Mouse (Mus musculus): Measurements from ENCODE around the gene Pcyt1b.

Pcyt1b gene

DNA sequence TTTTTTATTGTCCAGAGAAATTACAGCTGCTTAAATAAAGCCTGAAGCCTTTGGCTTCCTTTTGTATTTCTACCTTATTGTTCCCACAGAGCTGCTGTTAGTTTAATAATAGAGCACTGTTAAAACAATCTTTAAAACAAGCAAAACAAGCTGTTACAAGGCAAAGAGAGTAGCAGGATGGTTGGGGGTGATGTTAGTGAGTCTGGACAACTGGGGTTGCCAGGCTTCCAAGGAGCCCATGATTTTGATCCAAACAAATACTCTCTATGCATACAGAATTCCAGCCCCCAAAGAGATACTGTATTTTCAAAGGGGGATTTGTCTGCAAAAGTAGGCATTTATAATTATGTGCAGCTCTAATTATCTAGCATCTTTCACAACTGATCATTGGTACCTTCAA lies 77.7 kb downstream of the Pcyt1b start:
- no peak for DNase-seq (ENCODE audit: low spot score in 2 of 2)

DNA sequence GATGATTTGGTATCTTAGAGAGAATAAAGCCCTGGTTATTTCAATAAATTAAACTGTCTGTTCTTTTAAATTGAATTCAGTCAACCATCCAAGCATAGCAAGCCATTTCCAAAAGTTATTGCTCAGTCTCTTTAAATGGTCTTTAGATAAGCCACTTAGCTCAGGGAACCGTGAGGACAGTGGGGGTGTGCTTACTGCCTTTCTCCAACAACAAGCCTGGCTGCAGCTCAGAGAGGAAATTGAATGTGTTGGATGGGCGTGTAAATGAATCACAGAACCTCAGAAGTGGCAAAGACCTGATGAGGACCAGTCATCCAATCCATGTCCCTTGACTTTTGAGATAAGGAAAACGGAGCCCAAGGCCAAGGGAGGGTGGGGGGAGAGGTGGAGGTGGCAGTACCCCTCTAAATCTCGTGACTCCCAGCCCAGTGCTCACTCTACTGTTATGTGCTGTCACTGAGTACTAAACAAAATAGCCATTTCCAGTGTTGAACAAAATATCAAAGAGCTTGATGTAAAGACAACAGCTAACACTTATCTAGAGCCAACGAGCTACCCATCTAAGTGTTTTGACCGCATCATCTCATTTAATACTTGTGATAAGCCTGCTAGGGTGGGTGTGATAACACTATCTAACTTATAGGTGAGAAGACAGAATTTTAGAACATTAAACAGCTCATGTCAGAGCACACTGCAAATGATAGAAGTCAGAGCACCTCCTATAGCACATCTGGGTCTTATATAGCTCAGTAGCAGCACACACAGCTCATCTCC lies 78.5 kb downstream of the Pcyt1b start:
- DNase-seq (ENCODE audit: low spot score in 2 of 2), result no peak

DNA sequence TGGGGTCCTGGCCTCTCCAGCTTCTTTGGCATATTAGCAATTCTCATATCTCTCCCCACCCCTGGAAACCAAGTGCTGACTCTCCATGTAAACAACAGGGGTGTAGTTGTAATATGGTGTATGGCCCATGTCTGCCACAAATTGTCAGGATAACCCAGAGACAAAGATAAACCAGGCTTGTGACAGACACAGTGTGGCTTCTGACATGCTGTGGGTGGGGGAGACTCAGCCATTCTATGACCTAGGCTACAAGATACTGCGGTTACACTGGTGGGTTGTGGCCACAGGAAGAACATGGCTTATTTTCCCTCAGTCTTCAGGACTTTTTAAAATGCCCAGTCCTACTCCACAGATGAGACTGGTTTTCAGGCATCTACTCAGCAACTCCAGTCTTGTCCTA lies 94.5 kb downstream of the Pcyt1b start:
- no peak for DNase-seq (ENCODE audit: low spot score in 2 of 2)

DNA sequence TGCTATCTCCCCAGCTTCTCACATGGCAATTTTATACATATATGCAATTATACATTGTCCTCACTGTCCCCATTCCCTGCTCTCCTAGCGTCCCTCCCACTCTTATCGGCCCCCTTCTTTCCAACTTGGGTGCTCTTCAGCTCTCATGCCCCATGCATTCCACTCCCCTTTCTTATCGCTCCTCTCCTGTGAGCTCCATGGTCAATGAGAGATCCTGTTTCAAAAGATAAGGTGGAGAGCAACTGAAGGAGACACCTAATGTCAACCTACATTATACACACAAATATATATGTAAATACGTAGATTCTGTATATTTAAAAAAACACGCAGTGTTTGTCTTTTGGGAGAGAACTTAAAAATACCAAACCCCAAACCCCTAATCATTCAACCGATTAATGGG lies 95.9 kb downstream of the Pcyt1b start:
- DNase-seq (ENCODE audit: low spot score in 2 of 2), result peak in 1 of 2 experiments; percentile 36

DNA sequence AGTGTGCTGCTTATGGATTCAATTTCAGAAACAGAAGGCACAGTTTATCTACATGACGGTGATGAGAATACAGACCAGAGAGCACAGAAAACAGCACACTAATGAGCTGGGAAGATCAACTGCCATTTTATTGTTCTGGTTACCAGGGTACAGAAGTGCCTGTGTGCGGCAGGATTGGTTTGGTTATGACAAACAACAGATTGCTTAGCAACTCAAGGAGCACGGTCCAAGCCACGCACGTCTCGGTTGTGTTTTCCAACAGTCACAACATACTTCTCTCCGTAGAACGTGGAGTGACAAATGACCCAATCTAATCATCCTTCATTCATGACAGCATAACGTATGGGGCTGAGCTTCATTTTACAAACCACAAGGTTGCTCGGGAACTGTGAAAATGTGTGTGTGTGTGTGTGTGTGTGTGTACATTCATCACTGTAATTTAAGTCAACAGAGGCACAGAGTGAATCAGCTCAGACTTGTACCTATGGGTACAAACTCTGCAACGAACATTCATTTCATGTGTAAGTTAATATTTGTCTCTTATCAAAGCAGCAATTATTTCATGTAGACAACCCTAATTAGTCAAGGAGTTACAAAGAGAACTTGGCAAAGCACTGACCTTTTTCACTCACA lies 100.7 kb downstream of the Pcyt1b start:
- no peak for DNase-seq (ENCODE audit: low spot score in 2 of 2)

DNA sequence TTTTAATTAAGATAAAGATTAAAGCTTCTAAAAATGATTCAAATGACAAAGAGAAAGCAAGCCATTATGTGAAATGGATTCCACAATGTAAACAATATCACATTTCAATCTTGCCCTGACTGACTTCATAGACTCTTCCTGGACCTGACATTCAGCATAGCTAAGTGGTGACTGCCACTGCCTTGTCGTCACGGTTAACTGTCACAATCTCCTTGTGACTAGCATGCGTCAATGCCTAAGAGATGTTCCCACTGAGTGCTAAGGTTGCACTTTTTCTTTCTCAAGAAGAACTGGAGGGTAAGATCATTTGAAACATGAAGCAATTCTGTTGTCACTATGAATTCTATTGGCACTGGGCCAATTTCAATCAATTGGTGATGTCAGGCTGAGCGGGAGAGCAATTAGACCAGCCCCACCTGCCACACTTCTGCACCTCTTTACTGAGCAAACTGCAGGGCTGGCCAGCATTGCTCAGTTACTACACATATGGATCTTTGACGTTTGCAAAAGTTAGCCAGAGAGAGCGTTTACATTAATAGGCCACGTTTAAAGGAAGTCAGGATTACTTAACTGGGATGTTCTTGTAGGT lies 102.3 kb downstream of the Pcyt1b start:
- DNase-seq (ENCODE audit: low spot score in 2 of 2), result no peak

DNA sequence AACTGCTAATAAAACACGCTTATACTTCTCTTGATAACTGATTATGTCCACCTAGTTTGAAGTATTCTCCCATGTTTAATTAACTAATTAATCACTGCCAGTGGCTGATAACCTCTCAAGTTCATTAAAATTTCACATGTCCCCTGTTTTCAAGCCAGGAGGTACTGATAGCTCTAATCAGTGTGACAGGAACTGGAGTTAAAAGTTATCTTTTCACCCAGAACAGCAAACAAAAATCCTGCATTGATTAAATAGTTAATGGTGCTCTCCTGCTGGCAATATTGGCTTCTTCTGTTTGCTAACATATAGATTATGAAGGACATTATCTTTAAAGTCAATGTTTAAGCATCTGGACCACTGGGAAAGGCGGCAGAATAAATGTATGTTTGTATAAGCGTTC lies 106.1 kb downstream of the Pcyt1b start:
- DNase-seq (ENCODE audit: low spot score in 2 of 2), result no peak

DNA sequence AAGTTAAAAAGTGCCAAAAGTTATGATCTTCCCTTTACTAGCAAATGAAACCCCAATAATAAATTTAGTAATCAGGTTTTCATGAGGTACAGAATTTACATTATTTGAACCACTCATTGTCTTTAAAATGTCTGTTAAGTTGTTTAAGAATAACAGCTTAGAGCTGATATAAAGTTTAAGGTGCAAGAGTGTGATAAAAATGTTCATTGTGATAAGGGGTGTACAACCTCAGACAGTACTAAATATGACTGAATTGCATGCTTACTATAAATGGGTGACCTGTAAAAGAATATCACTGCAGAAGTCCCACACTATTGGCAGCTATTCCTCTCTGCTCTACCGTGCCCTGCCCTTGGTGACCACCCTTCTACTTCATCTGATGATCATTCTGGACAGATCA lies 134.9 kb downstream of the Pcyt1b start:
- no peak for DNase-seq (ENCODE audit: low spot score in 2 of 2)

DNA sequence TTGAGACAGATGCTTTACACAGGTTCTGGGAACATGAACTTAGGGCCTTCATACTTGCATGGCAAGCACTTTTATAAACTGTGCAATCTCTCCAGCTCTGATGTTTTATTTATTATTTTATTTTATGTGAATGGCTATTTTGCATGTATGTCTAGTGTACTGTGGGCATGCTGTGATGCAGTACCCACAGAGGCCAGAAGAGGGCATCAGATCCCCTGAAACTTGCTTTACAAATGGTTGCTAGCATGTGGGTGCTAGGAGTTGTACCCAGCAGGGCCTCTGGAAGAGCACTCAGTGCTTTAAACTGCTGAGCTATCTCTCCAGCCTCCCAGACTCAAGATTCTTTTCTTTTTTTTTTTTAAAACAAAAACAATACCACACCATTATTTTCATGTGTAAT lies 138.5 kb downstream of the Pcyt1b start:
- peak; percentile 14 to 22 for DNase-seq (ENCODE audit: low spot score in 2 of 2)
